ENCODE assay signal across 26 mouse cellular contexts in the genomic region with DNA sequence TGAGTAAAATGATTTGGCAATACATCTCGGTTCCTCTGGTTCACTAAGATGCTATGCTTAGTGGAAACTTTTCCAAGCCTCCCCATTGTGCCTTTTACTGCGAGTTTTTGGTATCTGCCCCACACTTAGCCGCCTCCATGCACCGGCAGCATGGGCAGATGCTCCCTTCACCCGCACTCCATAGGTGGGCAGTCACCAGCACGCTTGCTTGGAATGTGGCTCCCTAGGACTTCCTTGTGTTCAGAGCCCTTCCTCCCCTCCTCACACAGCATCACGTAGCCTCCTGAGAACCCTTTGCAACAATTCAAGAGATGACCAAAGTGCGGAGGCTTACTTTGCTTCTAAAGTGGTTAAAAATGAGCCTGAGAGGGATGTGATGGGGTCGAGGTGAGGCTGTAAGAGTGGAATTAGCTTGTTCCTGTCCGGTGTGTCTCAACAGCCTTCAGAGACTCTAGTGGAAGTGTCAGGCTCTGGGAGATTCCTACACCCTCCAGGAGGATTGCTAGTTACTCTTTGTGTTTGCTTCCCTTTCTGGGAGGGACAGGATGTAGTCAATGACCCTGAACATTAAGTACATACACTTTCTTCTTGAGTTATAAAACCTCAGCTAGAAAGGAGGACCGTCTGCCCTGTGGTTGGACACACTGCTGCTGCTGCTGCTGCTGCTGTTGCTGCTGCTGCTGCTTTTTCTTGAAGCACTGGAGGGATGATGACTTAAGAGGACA. TPM values are rescaled to one million over a fixed set of nuclear protein-coding genes. Genes with fewer than 3 reads are reported as not detected.
DNase-seq lines count a peak whose midpoint lies in the region; ATAC-seq and TF ChIP-seq lines count a peak whose summit lies in the region.
"Had no signal": no experiment of that assay in that cellular context is flagged by ENCODE, and none has a peak within 500 bp of the region (broad histone marks: within the 10 kb centered on the region; RNA-seq: fewer than 3 reads in every experiment).

No protein-coding gene starts in this region.

- 0 out of 2 replicates have a peak overlapping the region, but pooled peaks have one; percentile 3 for H3K4me2 ChIP-seq in hindbrain, embryonic 15.5 days
- no peak overlapping the region for H3K4me2 ChIP-seq in hindbrain, embryonic 16.5 days (ENCODE audit: low read length)
- H3K4me2 ChIP-seq in limb, embryonic 13.5 days (replicated peaks), result peak overlapping the region; percentile 21; the same call in 1 of the 2 replicates
- H3K4me2 ChIP-seq in limb, embryonic 14.5 days (replicated peaks; ENCODE audit: low read depth, low read length, severe bottlenecking), result no peak overlapping the region
- H3K4me2 ChIP-seq: heart, embryonic 15.5 days; hindbrain, embryonic 13.5 days; liver, embryonic 15.5 days; midbrain, embryonic 11.5 days had no signal

- H3K4me3 ChIP-seq in hindbrain, embryonic 15.5 days, result no peak overlapping the region
- no peak overlapping the region for H3K4me3 ChIP-seq in hindbrain, embryonic 16.5 days (ENCODE audit: low read length)
- H3K4me3 ChIP-seq in limb, embryonic 13.5 days, result no peak overlapping the region
- no peak overlapping the region for H3K4me3 ChIP-seq in limb, embryonic 10.5 days
- H3K4me3 ChIP-seq in limb, embryonic 14.5 days (replicated peaks; ENCODE audit: low read length), result no peak overlapping the region
- H3K4me3 ChIP-seq: embryonic facial prominence, embryonic 10.5 days; heart, embryonic 15.5 days; hindbrain, embryonic 13.5 days; liver, embryonic 15.5 days had no signal

- H3K27ac ChIP-seq in hindbrain, embryonic 15.5 days (replicated peaks), result no peak overlapping the region
- no peak overlapping the region for H3K27ac ChIP-seq in hindbrain, embryonic 16.5 days (ENCODE audit: low read depth, low read length)
- H3K27ac ChIP-seq in limb, embryonic 13.5 days, result no peak overlapping the region
- H3K27ac ChIP-seq in limb, embryonic 10.5 days, result no peak overlapping the region
- no peak overlapping the region for H3K27ac ChIP-seq in limb, embryonic 14.5 days (replicated peaks; ENCODE audit: low read depth, low read length)
- H3K27ac ChIP-seq: embryonic facial prominence, embryonic 10.5 days; heart, embryonic 15.5 days; hindbrain, embryonic 13.5 days; liver, embryonic 15.5 days had no signal

- H3K9ac ChIP-seq in hindbrain, embryonic 15.5 days, result no peak overlapping the region
- no peak overlapping the region for H3K9ac ChIP-seq in hindbrain, embryonic 16.5 days (ENCODE audit: low read depth, low read length)
- no peak overlapping the region for H3K9ac ChIP-seq in limb, embryonic 13.5 days
- H3K9ac ChIP-seq in limb, embryonic 14.5 days (ENCODE audit: low read depth, low read length, severe bottlenecking), result no peak overlapping the region
- H3K9ac ChIP-seq: heart, embryonic 15.5 days; hindbrain, embryonic 13.5 days; liver, embryonic 15.5 days had no signal

- H3K9me3 ChIP-seq in hindbrain, embryonic 15.5 days, result no peaks in the 10 kb centered on the region
- no peaks in the 10 kb centered on the region; the same call in 1 of the 2 replicates for H3K9me3 ChIP-seq in hindbrain, embryonic 16.5 days (ENCODE audit: control insufficient read depth, low read length)
- no peaks in the 10 kb centered on the region; the same call in 1 of the 2 replicates for H3K9me3 ChIP-seq in limb, embryonic 13.5 days
- no peaks in the 10 kb centered on the region for H3K9me3 ChIP-seq in limb, embryonic 10.5 days (replicated peaks)
- H3K9me3 ChIP-seq in limb, embryonic 14.5 days (ENCODE audit: control insufficient read depth, low read length), result no peaks in the 10 kb centered on the region
- H3K9me3 ChIP-seq: embryonic facial prominence, embryonic 10.5 days; G1E; heart, embryonic 15.5 days; hindbrain, embryonic 13.5 days; liver, embryonic 15.5 days had no signal

- no peaks in the 10 kb centered on the region for H3K36me3 ChIP-seq in hindbrain, embryonic 15.5 days
- H3K36me3 ChIP-seq in hindbrain, embryonic 16.5 days (ENCODE audit: control insufficient read depth, insufficient read depth, low read length), result no peaks in the 10 kb centered on the region
- H3K36me3 ChIP-seq in limb, embryonic 13.5 days, result no peaks in the 10 kb centered on the region
- no peaks in the 10 kb centered on the region for H3K36me3 ChIP-seq in limb, embryonic 10.5 days
- H3K36me3 ChIP-seq in limb, embryonic 14.5 days (ENCODE audit: control insufficient read depth, insufficient read depth, low read length), result no peaks in the 10 kb centered on the region
- H3K36me3 ChIP-seq: embryonic facial prominence, embryonic 10.5 days; G1E; heart, embryonic 15.5 days; hindbrain, embryonic 13.5 days; liver, embryonic 15.5 days had no signal

- no peak for ATAC-seq in hindbrain, embryonic 15.5 days (ENCODE audit: low FRiP score, low read depth)
- ATAC-seq in hindbrain, embryonic 16.5 days, result no peak
- ATAC-seq in limb, embryonic 13.5 days (ENCODE audit: low FRiP score, low read depth), result peak; percentile 54; the same call in 1 of the 2 replicates
- ATAC-seq in limb, embryonic 14.5 days (ENCODE audit: low FRiP score, low read depth), result peak; percentile 48; the same call in 1 of the 2 replicates
- ATAC-seq: forebrain, embryonic 16.5 days; Patski had no signal

- no peaks in the 10 kb centered on the region for H3K4me1 ChIP-seq in hindbrain, embryonic 15.5 days (replicated peaks)
- no peaks in the 10 kb centered on the region for H3K4me1 ChIP-seq in hindbrain, embryonic 16.5 days (ENCODE audit: control insufficient read depth, insufficient read depth, low read depth, low read length)
- peaks cover 10% of the 10 kb centered on the region; the same call in 1 of the 2 replicates for H3K4me1 ChIP-seq in limb, embryonic 13.5 days
- peaks cover 10% of the 10 kb centered on the region for H3K4me1 ChIP-seq in limb, embryonic 10.5 days
- H3K4me1 ChIP-seq in limb, embryonic 14.5 days (ENCODE audit: control insufficient read depth, insufficient read depth, low read length), result 0 out of 2 replicates have a peak, but pooled peaks cover 2% of the 10 kb centered on the region
- H3K4me1 ChIP-seq: heart, embryonic 15.5 days had no signal

- no peak for DNase-seq in limb, embryonic 10.5 days (ENCODE audit: low spot score)
- no peak for DNase-seq in limb, embryonic 14.5 days (ENCODE audit: low spot score)
- DNase-seq in adrenal gland, postnatal 25 days, result no peak
- no peak for DNase-seq in left cerebral cortex, postnatal 36 days (ENCODE audit: low spot score in 2 of 2)
- DNase-seq: adrenal gland, adult 8-10 months; B cell, adult 2 months; cerebellum, adult 8-10 months; gastrocnemius, postnatal 25 days; heart, postnatal 36 days; kidney, postnatal 36 days; liver; lung, postnatal 10 days; retina, postnatal 1 day; right cerebral cortex, postnatal 25 days; thymus, postnatal 14 days had no signal

- no peak for TF ChIP-seq POLR2A in limb, embryonic 14.5 days (IDR thresholded peaks at IDR 0.05; ENCODE audit: borderline replicate concordance, extremely low read depth, insufficient read depth, insufficient read length)

- WGBS in hindbrain, embryonic 15.5 days, result 37% methylated on average over 11 of the region's 11 CpGs
- WGBS in hindbrain, embryonic 16.5 days, result 36% methylated on average over 11 of the region's 11 CpGs
- WGBS in limb, embryonic 13.5 days, result 31% methylated on average over 11 of the region's 11 CpGs
- 37% methylated on average over 11 of the region's 11 CpGs for whole genome bisulfite sequencing in limb, embryonic 10.5 days
- WGBS in limb, embryonic 14.5 days, result 26% methylated on average over 11 of the region's 11 CpGs

- H3K27me3 ChIP-seq in hindbrain, embryonic 15.5 days, result no peaks in the 10 kb centered on the region
- H3K27me3 ChIP-seq in hindbrain, embryonic 16.5 days (replicated peaks; ENCODE audit: control insufficient read depth, insufficient read depth, low read length), result no peaks in the 10 kb centered on the region
- no peaks in the 10 kb centered on the region for H3K27me3 ChIP-seq in limb, embryonic 13.5 days
- H3K27me3 ChIP-seq in limb, embryonic 10.5 days (ENCODE audit: low read depth, poor library complexity, severe bottlenecking), result no peaks in the 10 kb centered on the region
- no peaks in the 10 kb centered on the region for H3K27me3 ChIP-seq in limb, embryonic 14.5 days (ENCODE audit: control insufficient read depth, insufficient read depth, low read length)
- H3K27me3 ChIP-seq: heart, embryonic 15.5 days; hindbrain, embryonic 13.5 days; Patski had no signal

- intact Hi-C loops in left cerebral cortex, postnatal 36 days (cut with DNase I), result no loop called here

RNA-seq across cellular contexts. Expression of gene Tapt1, which starts 20.2 kb away (rescaled TPM):
- 31.5 and 31.6 TPM in 2 replicates for polyA plus RNA-seq in hindbrain, embryonic 15.5 days (2015; fragmentation: Nextera tagmentation; extraction: Ambion mirVana)
- 28.5 and 29.5 TPM in 2 replicates for polyA plus RNA-seq in hindbrain, embryonic 16.5 days (2015; fragmentation: Nextera tagmentation; extraction: Ambion mirVana)
- 32.2 and 33.4 TPM in 2 replicates for polyA plus RNA-seq in limb, embryonic 13.5 days (2015; fragmentation: Nextera tagmentation; extraction: Ambion mirVana)
- polyA plus RNA-seq in limb, embryonic 10.5 days (2016; fragmentation: Nextera tagmentation; extraction: Ambion mirVana), result 30.5 and 32.4 TPM in 2 replicates
- polyA plus RNA-seq in limb, embryonic 14.5 days (2012; rRNA removed), result 47.9 and 53.2 TPM in 2 replicates
- 36.0 and 40.6 TPM in 2 replicates for polyA plus RNA-seq in limb, embryonic 14.5 days (2014; fragmentation: Nextera tagmentation; extraction: Ambion mirVana)
- 43.9 and 56.9 TPM in 2 replicates for total RNA-seq in adrenal gland, postnatal 25 days (2021)
- total RNA-seq in left cerebral cortex, postnatal 36 days (2021), result 10 to 100 TPM; 44.8 to 53.0 TPM

Comparison
In these comparisons a context has a peak if more than half of its experiments do, and no peak if none do; other contexts are left out.
1. H3K4me2 ChIP-seq: peak in hindbrain, embryonic 15.5 days (single experiment) and limb, embryonic 13.5 days (single experiment); none in hindbrain, embryonic 16.5 days (single experiment) and limb, embryonic 14.5 days (single experiment).
2. ATAC-seq: peak in limb, embryonic 13.5 days (single experiment) and limb, embryonic 14.5 days (single experiment); none in hindbrain, embryonic 15.5 days (single experiment) and hindbrain, embryonic 16.5 days (single experiment).